Comparison of ENCODE assay signal across 23 mouse cellular contexts in the genomic region with DNA sequence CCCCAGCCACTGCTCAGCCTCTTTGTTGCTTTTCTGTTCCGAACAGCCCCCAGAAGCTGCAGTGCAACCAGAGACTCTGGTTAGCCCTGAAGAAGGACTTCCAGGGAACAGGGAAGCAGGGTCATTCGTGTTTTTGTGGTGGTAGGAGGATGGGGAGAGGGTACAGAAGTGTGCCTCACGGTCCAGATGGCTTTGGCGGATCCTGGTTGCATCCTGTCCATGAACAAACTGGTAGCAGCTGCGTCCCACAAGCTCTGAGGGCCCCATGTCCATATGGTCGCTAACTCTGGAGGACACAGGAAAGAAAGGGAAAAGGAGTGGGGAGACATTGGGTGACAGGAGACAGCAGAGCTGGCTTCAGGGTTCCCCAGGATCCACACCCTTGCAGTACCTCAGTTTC. TPM values are rescaled to one million over a fixed set of nuclear protein-coding genes. Genes with fewer than 3 reads are reported as not detected.
"Had no signal": no experiment of that assay in that cellular context is flagged by ENCODE, and none has a peak within 500 bp of the region (broad histone marks: within the 10 kb centered on the region; RNA-seq: fewer than 3 reads in every experiment).

No protein-coding gene starts in this region.

- DNase-seq: kidney, adult 8-10 months; kidney, postnatal 10 days; kidney, postnatal 36 days; layer of hippocampus, postnatal 36 days; liver; lung, adult 18-20 months; lung, postnatal 10 days; lung, postnatal 36 days; retina, postnatal 1 day; right cerebral cortex, postnatal 25 days; spleen, adult 18-20 months; thymus, postnatal 25 days had no signal

- H3K36me3 ChIP-seq: kidney, embryonic 15.5 days; liver, embryonic 15.5 days; lung, embryonic 15.5 days; midbrain, embryonic 15.5 days had no signal

- H3K4me1 ChIP-seq: kidney, embryonic 15.5 days; limb, embryonic 13.5 days; liver, embryonic 12.5 days; liver, embryonic 15.5 days; lung, embryonic 15.5 days; midbrain, embryonic 10.5 days; midbrain, embryonic 15.5 days had no signal

- H3K27ac ChIP-seq: kidney, embryonic 15.5 days; limb, embryonic 13.5 days; liver, embryonic 12.5 days; liver, embryonic 15.5 days; lung, embryonic 15.5 days; midbrain, embryonic 10.5 days; midbrain, embryonic 15.5 days; neural tube, embryonic 13.5 days had no signal

- H3K27me3 ChIP-seq: lung, embryonic 15.5 days had no signal

- H3K9ac ChIP-seq: kidney, embryonic 15.5 days; limb, embryonic 13.5 days; liver, embryonic 12.5 days; liver, embryonic 15.5 days; lung, embryonic 15.5 days; midbrain, embryonic 15.5 days had no signal

- H3K4me2 ChIP-seq: kidney, embryonic 15.5 days; liver, embryonic 12.5 days; liver, embryonic 15.5 days; lung, embryonic 15.5 days; midbrain, embryonic 15.5 days; neural tube, embryonic 13.5 days had no signal

- ATAC-seq: liver, embryonic 12.5 days; midbrain, embryonic 15.5 days had no signal

- H3K4me3 ChIP-seq: kidney, embryonic 15.5 days; limb, embryonic 10.5 days; limb, embryonic 13.5 days; liver, embryonic 12.5 days; liver, embryonic 15.5 days; lung, embryonic 15.5 days; midbrain, embryonic 10.5 days; midbrain, embryonic 15.5 days; myocyte; neural tube, embryonic 13.5 days had no signal

- H3K9me3 ChIP-seq: kidney, embryonic 15.5 days; limb, embryonic 10.5 days; limb, embryonic 13.5 days; liver, embryonic 15.5 days; lung, embryonic 15.5 days; midbrain, embryonic 15.5 days; neural tube, embryonic 13.5 days had no signal

RNA-seq across cellular contexts. Expression of a gene that starts 16.4 kb away (rescaled TPM):
- total RNA-seq: neutrophil, adult 5-6 weeks had no signal
